Mouse (Mus musculus) testis, adult 2 months (tissue): ENCODE data around the gene Pitx2. TPM values are rescaled to one million over a fixed set of nuclear protein-coding genes. Genes with fewer than 3 reads are reported as not detected.

ENCODE experiments used
- H3K27ac ChIP-seq: fragments of 200-500 bp; 2 replicates; pipeline ENCODE4 v1.5.1; 2012; ENCODE audit warnings: low read depth, low read length; ENCODE audit not compliant: control insufficient read depth, insufficient read depth
- H3K27me3 ChIP-seq: fragments of 200-500 bp; 2 replicates; pipeline ENCODE4 v1.6.1; 2012; ENCODE audit warnings: mild to moderate bottlenecking, low read length, moderate library complexity; ENCODE audit not compliant: control insufficient read depth, insufficient read depth
- H3K36me3 ChIP-seq: fragments of 200-500 bp; 2 replicates; pipeline ENCODE4 v1.6.1; 2012; ENCODE audit warnings: mild to moderate bottlenecking, low read length; ENCODE audit not compliant: control insufficient read depth, insufficient read depth
- H3K4me1 ChIP-seq: fragments of 200-500 bp; 2 replicates; pipeline ENCODE4 v1.6.1; 2012; ENCODE audit warnings: low read length; ENCODE audit not compliant: control insufficient read depth, insufficient read depth
- H3K4me3 ChIP-seq: fragments of 200-500 bp; 2 replicates; pipeline ENCODE4 v1.5.1; 2012; ENCODE audit warnings: low read depth, mild to moderate bottlenecking, low read length, moderate library complexity, mixed read lengths; ENCODE audit not compliant: control insufficient read depth
- CTCF ChIP-seq: fragments of 200-500 bp; IDR thresholded peaks from 2 replicates; pipeline ENCODE4 v1.5.1; 2012; ENCODE audit warnings: low read depth, mild to moderate bottlenecking, inconsistent platforms, low read length, moderate library complexity; ENCODE audit not compliant: control insufficient read depth, insufficient read depth, insufficient replicate concordance
- POLR2A ChIP-seq: fragments of 200-500 bp; IDR thresholded peaks from 2 replicates; pipeline ENCODE4 v1.6.1; 2012; ENCODE audit warnings: low read depth, mild to moderate bottlenecking, inconsistent platforms, low read length, moderate library complexity; ENCODE audit not compliant: control insufficient read depth
- polyA plus RNA-seq: library from polyadenylated mRNA; depleted of rRNA; stranded (reverse); fragments of >200 nt; gene quantifications from 2 replicates; pipeline ENCODE4 v1.2.3, GENCODE M21; 2012

Pitx2 gene
- polyA plus RNA-seq, 1 experiment, result 6.6 TPM

DNA sequence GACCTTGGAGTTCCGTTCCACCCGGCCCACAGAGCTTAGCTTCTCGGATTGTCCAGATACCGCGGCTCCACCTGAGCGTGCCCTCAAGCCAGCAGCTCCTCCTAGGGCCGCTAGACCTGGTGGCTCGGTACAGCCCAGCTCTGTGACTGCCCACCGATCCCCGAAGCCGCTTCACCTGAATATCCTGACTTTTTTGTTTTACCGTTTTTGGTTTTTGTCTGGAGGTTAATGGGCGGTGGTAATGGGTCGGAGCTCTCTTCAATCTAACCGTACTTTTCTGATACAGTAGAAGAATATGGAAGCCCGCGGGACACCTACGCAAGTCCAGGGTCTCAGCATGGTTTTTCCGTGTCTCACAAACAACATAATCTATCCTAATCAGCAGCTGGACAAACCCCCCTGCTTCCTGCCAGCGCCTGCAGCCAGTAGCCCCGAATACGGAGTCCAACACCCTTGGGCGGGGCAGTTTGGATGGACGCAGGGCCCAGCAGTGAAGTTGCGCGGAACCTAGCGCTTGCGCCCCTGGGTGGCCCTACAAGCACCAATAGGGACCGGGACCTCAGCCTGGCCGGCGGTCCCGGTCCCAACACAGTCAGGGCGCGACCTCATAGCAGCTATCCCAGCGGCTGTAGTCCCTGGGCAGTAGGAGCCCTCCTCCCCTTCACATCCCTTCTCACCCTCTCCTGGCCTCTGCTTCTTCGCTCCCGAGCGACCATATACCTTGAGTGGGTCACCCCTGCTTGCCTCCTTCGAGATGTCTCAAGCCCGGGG is 25.3 kb downstream of the Pitx2 start:
- TF ChIP-seq CTCF (no peak), POLR2A (no peak)
- Histone ChIP-seq H3K4me1 (peaks cover 6% of the 10 kb centered on the region), H3K27ac (no peak overlapping the region), H3K27me3 (peaks cover 8% of the 10 kb centered on the region), H3K36me3 (no peaks in the 10 kb centered on the region), H3K4me3 (no peak overlapping the region; the same call in 1 of the 2 replicates)

- Histone ChIP-seq H3K27ac (no peak overlapping the region), H3K4me1 (peaks cover 6% of the 10 kb centered on the region), H3K27me3 (peaks cover 8% of the 10 kb centered on the region), H3K36me3 (no peaks in the 10 kb centered on the region), H3K4me3 (no peak overlapping the region)
- TF ChIP-seq CTCF, result no peak
Observed at GRCm38 (mm10) chr3:129225577-129226289, 26.1 kb downstream of the Pitx2 start.

DNA sequence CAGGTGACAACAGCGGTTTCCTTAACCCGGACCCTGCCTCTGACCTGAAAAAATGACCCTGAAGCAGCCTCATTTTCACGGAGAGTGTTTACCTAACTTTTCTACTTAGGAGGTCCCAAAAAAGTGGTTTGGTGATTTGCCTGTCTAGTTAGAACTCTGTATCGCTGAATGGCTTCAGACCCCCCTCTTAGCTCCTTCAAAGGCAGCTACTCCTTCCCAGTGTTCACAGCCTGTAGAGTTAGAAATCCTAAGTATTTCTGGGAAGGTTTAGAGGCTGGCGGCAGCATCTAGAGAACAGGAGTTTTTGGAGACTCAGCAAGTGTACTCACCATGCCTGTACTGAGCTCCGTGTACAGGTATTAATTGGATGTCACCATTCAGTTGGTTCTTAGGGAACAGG is 27.0 kb downstream of the Pitx2 start:
- TF ChIP-seq CTCF (no peak), POLR2A (no peak)
- H3K27ac ChIP-seq, result no peak overlapping the region
- H3K4me3 ChIP-seq, result no peak overlapping the region
- peaks cover 6% of the 10 kb centered on the region; the same call in 1 of the 2 replicates for H3K27me3 ChIP-seq
- no peaks in the 10 kb centered on the region for H3K36me3 ChIP-seq
- peaks cover 6% of the 10 kb centered on the region for H3K4me1 ChIP-seq

DNA sequence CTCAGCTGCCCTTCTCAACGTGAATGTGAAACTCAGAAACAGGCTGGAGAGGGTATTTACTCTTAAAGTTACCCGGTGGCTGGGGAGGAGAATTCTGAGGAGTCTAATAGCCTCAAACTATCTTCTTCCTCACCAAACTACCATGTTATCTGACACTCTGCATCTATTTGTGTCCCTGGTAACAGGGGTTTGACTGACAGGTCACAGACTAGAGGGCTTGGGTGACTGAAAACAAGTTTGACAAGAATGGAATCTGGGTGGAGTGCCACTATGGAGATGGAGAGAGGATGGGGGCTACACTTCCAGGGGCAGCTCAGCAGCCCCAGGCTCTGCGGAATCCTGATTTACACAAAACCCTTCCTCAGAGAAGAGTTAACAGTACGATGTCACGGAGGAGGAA is 27.7 kb downstream of the Pitx2 start:
- Histone ChIP-seq H3K27me3 (peaks cover 6% of the 10 kb centered on the region; the same call in 1 of the 2 replicates), H3K4me3 (no peak overlapping the region), H3K27ac (no peak overlapping the region), H3K4me1 (peaks cover 6% of the 10 kb centered on the region), H3K36me3 (no peaks in the 10 kb centered on the region)
- TF ChIP-seq POLR2A, result no peak
- no peak for TF ChIP-seq CTCF

- Histone ChIP-seq H3K4me1 (no peaks in the 10 kb centered on the region), H3K36me3 (no peaks in the 10 kb centered on the region), H3K27me3 (no peaks in the 10 kb centered on the region), H3K4me3 (no peak overlapping the region), H3K27ac (no peak overlapping the region)
- TF ChIP-seq CTCF, result no peak
- TF ChIP-seq POLR2A, result no peak
Observed at GRCm38 (mm10) chr3:129238010-129238409, 38.3 kb downstream of the Pitx2 start.

GRCm38 (mm10) chr3:129238664-129239258 is 39.1 kb downstream of the Pitx2 start:
- Histone ChIP-seq H3K4me1 (no peaks in the 10 kb centered on the region), H3K27ac (no peak overlapping the region), H3K36me3 (no peaks in the 10 kb centered on the region), H3K27me3 (no peaks in the 10 kb centered on the region), H3K4me3 (no peak overlapping the region)
- TF ChIP-seq CTCF (no peak), POLR2A (no peak)

DNA sequence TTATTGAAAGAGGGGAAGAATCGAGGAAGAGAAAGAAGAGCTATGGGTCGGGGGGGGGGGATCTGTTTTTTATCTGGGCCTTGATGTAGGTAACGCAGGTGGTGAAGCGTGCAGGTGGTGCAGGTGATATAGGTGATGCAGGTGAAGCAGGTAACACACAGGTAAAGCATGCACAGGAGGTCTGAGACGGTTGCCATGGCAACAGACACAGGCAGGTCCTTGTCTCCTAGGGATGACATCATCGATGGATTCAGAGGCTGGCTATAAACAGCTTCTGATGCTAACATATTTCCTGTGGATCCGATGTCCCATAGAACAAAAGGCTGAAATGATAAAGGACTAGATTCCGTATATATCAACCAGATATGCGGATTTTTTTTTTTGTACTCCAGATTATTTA is 51.3 kb downstream of the Pitx2 start:
- Histone ChIP-seq H3K4me1 (no peaks in the 10 kb centered on the region), H3K36me3 (no peaks in the 10 kb centered on the region), H3K27me3 (no peaks in the 10 kb centered on the region), H3K27ac (no peak overlapping the region), H3K4me3 (no peak overlapping the region)
- TF ChIP-seq CTCF (no peak), POLR2A (no peak)
